Mouse (Mus musculus): ENCODE results near the gene Sim2. TPM values are rescaled to one million over a fixed set of nuclear protein-coding genes. Genes with fewer than 3 reads are reported as not detected.

Gene Sim2
- polyA plus RNA-seq, 1 experiment from 2014 or later, result 0.11 TPM

- H3K27ac ChIP-seq (replicated peaks in 1 of 2; ENCODE audit: control insufficient read depth in 1 of 2, insufficient read depth in 1 of 2, low read depth in 2 of 2, low read length in 2 of 2), result no peak overlapping the region
- H3K27me3 ChIP-seq (ENCODE audit: control insufficient read depth, insufficient read depth, low read length), result no peaks in the 10 kb centered on the region; the same call in 1 of the 2 replicates
- no peaks in the 10 kb centered on the region for H3K36me3 ChIP-seq (ENCODE audit: control insufficient read depth, insufficient read depth, low read length)
- 0 out of 2 replicates have a peak, but pooled peaks cover 9% of the 10 kb centered on the region for H3K9me3 ChIP-seq (ENCODE audit: control insufficient read depth, low read length)
- H3K4me2 ChIP-seq (ENCODE audit: low read length), result peak overlapping the region; percentile 47
- H3K4me3 ChIP-seq (ENCODE audit: control insufficient read depth in 1 of 2, insufficient read depth in 1 of 2, low read depth in 1 of 2, low read length in 2 of 2), result 0 out of 4 replicates have a peak overlapping the region, but pooled peaks of 1 of the 2 experiments have one; percentile 15
- peaks cover 6 to 11% of the 10 kb centered on the region in 2 experiments for H3K4me1 ChIP-seq (ENCODE audit: control insufficient read depth in 2 of 2, insufficient read depth in 2 of 2, low read length in 2 of 2)
- WGBS, result 41% methylated on average over 6 of the region's 6 CpGs
- H3K9ac ChIP-seq (ENCODE audit: low read length), result no peak overlapping the region
- ATAC-seq (ENCODE audit: insufficient number of reproducible peaks, insufficient read depth, low FRiP score, low read depth), result no peak
Measured at GRCm38 (mm10) chr16:94066771-94067170, 18.0 kb upstream of the Sim2 start.

- Histone ChIP-seq H3K27ac (replicated peaks in 1 of 2; ENCODE audit: control insufficient read depth in 1 of 2, insufficient read depth in 1 of 2, low read depth in 2 of 2, low read length in 2 of 2) (no peak overlapping the region), H3K9me3 (ENCODE audit: control insufficient read depth, low read length) (0 out of 2 replicates have a peak, but pooled peaks cover 8% of the 10 kb centered on the region), H3K4me2 (ENCODE audit: low read length) (no peak overlapping the region), H3K27me3 (ENCODE audit: control insufficient read depth, insufficient read depth, low read length) (no peaks in the 10 kb centered on the region; the same call in 1 of the 2 replicates), H3K36me3 (ENCODE audit: control insufficient read depth, insufficient read depth, low read length) (no peaks in the 10 kb centered on the region), H3K4me1 (ENCODE audit: control insufficient read depth in 2 of 2, insufficient read depth in 2 of 2, low read length in 2 of 2) (peaks cover 7 to 11% of the 10 kb centered on the region in 2 experiments), H3K9ac (ENCODE audit: low read length) (no peak overlapping the region), H3K4me3 (ENCODE audit: control insufficient read depth in 1 of 2, insufficient read depth in 1 of 2, low read depth in 1 of 2, low read length in 2 of 2) (no peak overlapping the region)
- WGBS, result 59% methylated on average over 5 of the region's 5 CpGs
- no peak for ATAC-seq (ENCODE audit: insufficient number of reproducible peaks, insufficient read depth, low FRiP score, low read depth)
Measured at GRCm38 (mm10) chr16:94067280-94067679, 17.5 kb upstream of the Sim2 start.

- Histone ChIP-seq H3K4me3 (ENCODE audit: control insufficient read depth in 1 of 2, insufficient read depth in 1 of 2, low read depth in 1 of 2, low read length in 2 of 2) (no peak overlapping the region), H3K9me3 (ENCODE audit: control insufficient read depth, low read length) (0 out of 2 replicates have a peak, but pooled peaks cover 3% of the 10 kb centered on the region), H3K36me3 (ENCODE audit: control insufficient read depth, insufficient read depth, low read length) (no peaks in the 10 kb centered on the region), H3K4me2 (ENCODE audit: low read length) (no peak overlapping the region), H3K27ac (replicated peaks in 1 of 2; ENCODE audit: control insufficient read depth in 1 of 2, insufficient read depth in 1 of 2, low read depth in 2 of 2, low read length in 2 of 2) (no peak overlapping the region), H3K4me1 (ENCODE audit: control insufficient read depth in 2 of 2, insufficient read depth in 2 of 2, low read length in 2 of 2) (peaks cover 7 to 11% of the 10 kb centered on the region in 2 experiments), H3K27me3 (ENCODE audit: control insufficient read depth, insufficient read depth, low read length) (peaks cover 4% of the 10 kb centered on the region; the same call in 1 of the 2 replicates), H3K9ac (ENCODE audit: low read length) (no peak overlapping the region)
- WGBS, result 95% methylated on average over 5 of the region's 5 CpGs
- ATAC-seq (ENCODE audit: insufficient number of reproducible peaks, insufficient read depth, low FRiP score, low read depth), result no peak
Measured at GRCm38 (mm10) chr16:94069061-94069460, 15.7 kb upstream of the Sim2 start.

GRCm38 (mm10) chr16:94070920-94071319 is 13.8 kb upstream of the Sim2 start:
- Histone ChIP-seq H3K27me3 (ENCODE audit: control insufficient read depth, insufficient read depth, low read length) (peaks cover 11% of the 10 kb centered on the region), H3K36me3 (ENCODE audit: control insufficient read depth, insufficient read depth, low read length) (no peaks in the 10 kb centered on the region), H3K27ac (replicated peaks in 1 of 2; ENCODE audit: control insufficient read depth in 1 of 2, insufficient read depth in 1 of 2, low read depth in 2 of 2, low read length in 2 of 2) (no peak overlapping the region), H3K9me3 (ENCODE audit: control insufficient read depth, low read length) (0 out of 2 replicates have a peak, but pooled peaks cover 3% of the 10 kb centered on the region), H3K4me3 (ENCODE audit: control insufficient read depth in 1 of 2, insufficient read depth in 1 of 2, low read depth in 1 of 2, low read length in 2 of 2) (no peak overlapping the region), H3K9ac (ENCODE audit: low read length) (no peak overlapping the region), H3K4me2 (ENCODE audit: low read length) (no peak overlapping the region), H3K4me1 (ENCODE audit: control insufficient read depth in 2 of 2, insufficient read depth in 2 of 2, low read length in 2 of 2) (peaks cover 7 to 11% of the 10 kb centered on the region in 2 experiments)
- 80% methylated on average over 9 of the region's 9 CpGs for WGBS
- ATAC-seq (ENCODE audit: insufficient number of reproducible peaks, insufficient read depth, low FRiP score, low read depth), result no peak

- H3K4me1 ChIP-seq (ENCODE audit: control insufficient read depth in 2 of 2, insufficient read depth in 2 of 2, low read length in 2 of 2), result peaks cover 6 to 7% of the 10 kb centered on the region in 2 experiments; a peak in 3 of 4 replicates
- no peak overlapping the region for H3K27ac ChIP-seq (replicated peaks in 1 of 2; ENCODE audit: control insufficient read depth in 1 of 2, insufficient read depth in 1 of 2, low read depth in 2 of 2, low read length in 2 of 2)
- 54% methylated on average over 8 of the region's 8 CpGs for WGBS
- no peak overlapping the region for H3K9ac ChIP-seq (ENCODE audit: low read length)
- no peak for ATAC-seq (ENCODE audit: insufficient number of reproducible peaks, insufficient read depth, low FRiP score, low read depth)
- H3K27me3 ChIP-seq (ENCODE audit: control insufficient read depth, insufficient read depth, low read length), result peaks cover 16% of the 10 kb centered on the region
- no peaks in the 10 kb centered on the region for H3K36me3 ChIP-seq (ENCODE audit: control insufficient read depth, insufficient read depth, low read length)
- H3K4me3 ChIP-seq (ENCODE audit: control insufficient read depth in 1 of 2, insufficient read depth in 1 of 2, low read depth in 1 of 2, low read length in 2 of 2), result no peak overlapping the region
- H3K9me3 ChIP-seq (ENCODE audit: control insufficient read depth, low read length), result 0 out of 2 replicates have a peak, but pooled peaks cover 3% of the 10 kb centered on the region
- no peak overlapping the region for H3K4me2 ChIP-seq (ENCODE audit: low read length)
Measured at GRCm38 (mm10) chr16:94071468-94071867, 13.3 kb upstream of the Sim2 start.

GRCm38 (mm10) chr16:94075362-94076027 is 9.2 kb upstream of the Sim2 start:
- no peak overlapping the region for H3K27ac ChIP-seq (replicated peaks in 1 of 2; ENCODE audit: control insufficient read depth in 1 of 2, insufficient read depth in 1 of 2, low read depth in 2 of 2, low read length in 2 of 2)
- 41% methylated on average over 19 of the region's 19 CpGs for WGBS
- peaks cover 55% of the 10 kb centered on the region for H3K27me3 ChIP-seq (ENCODE audit: control insufficient read depth, insufficient read depth, low read length)
- H3K4me1 ChIP-seq (ENCODE audit: control insufficient read depth in 2 of 2, insufficient read depth in 2 of 2, low read length in 2 of 2), result peaks cover 6 to 7% of the 10 kb centered on the region in 2 experiments; a peak in 3 of 4 replicates
- no peak overlapping the region for H3K9ac ChIP-seq (ENCODE audit: low read length)
- H3K9me3 ChIP-seq (ENCODE audit: control insufficient read depth, low read length), result no peaks in the 10 kb centered on the region
- no peak for ATAC-seq (ENCODE audit: insufficient number of reproducible peaks, insufficient read depth, low FRiP score, low read depth)
- H3K4me2 ChIP-seq (ENCODE audit: low read length), result no peak overlapping the region
- H3K36me3 ChIP-seq (ENCODE audit: control insufficient read depth, insufficient read depth, low read length), result no peaks in the 10 kb centered on the region
- H3K4me3 ChIP-seq (ENCODE audit: control insufficient read depth in 1 of 2, insufficient read depth in 1 of 2, low read depth in 1 of 2, low read length in 2 of 2), result no peak overlapping the region

GRCm38 (mm10) chr16:94078318-94079074 is 6.2 kb upstream of the Sim2 start:
- WGBS, result 2% methylated on average over 23 of the region's 23 CpGs
- no peak overlapping the region for H3K9ac ChIP-seq (ENCODE audit: low read length)

More at GRCm38 (mm10) chr16:94078318-94079074, 6.2 kb upstream of the Sim2 start:
- no peak overlapping the region for H3K4me2 ChIP-seq (ENCODE audit: low read length)
- no peak overlapping the region for H3K4me3 ChIP-seq (ENCODE audit: control insufficient read depth in 1 of 2, insufficient read depth in 1 of 2, low read depth in 1 of 2, low read length in 2 of 2)
- H3K27me3 ChIP-seq (ENCODE audit: control insufficient read depth, insufficient read depth, low read length), result peaks cover 81% of the 10 kb centered on the region
- no peak overlapping the region for H3K27ac ChIP-seq (replicated peaks in 1 of 2; ENCODE audit: control insufficient read depth in 1 of 2, insufficient read depth in 1 of 2, low read depth in 2 of 2, low read length in 2 of 2)
- H3K9me3 ChIP-seq (ENCODE audit: control insufficient read depth, low read length), result no peaks in the 10 kb centered on the region
- no peaks in the 10 kb centered on the region for H3K36me3 ChIP-seq (ENCODE audit: control insufficient read depth, insufficient read depth, low read length)
- no peaks in the 10 kb centered on the region; a peak in 1 of 4 replicates for H3K4me1 ChIP-seq (ENCODE audit: control insufficient read depth in 2 of 2, insufficient read depth in 2 of 2, low read length in 2 of 2)
- no peak for ATAC-seq (ENCODE audit: insufficient number of reproducible peaks, insufficient read depth, low FRiP score, low read depth)

Measured in heart, embryonic 14.5 days (tissue).